Mouse (Mus musculus): ENCODE data around the gene 1700069L16Rik. TPM values are rescaled to one million over a fixed set of nuclear protein-coding genes. Genes with fewer than 3 reads are reported as not detected.
A peak's percentile ranks its signal among the peaks of the same experiment; 100 is the strongest.

Gene 1700069L16Rik
- polyA plus RNA-seq, 1 experiment = 11.1 TPM

DNA sequence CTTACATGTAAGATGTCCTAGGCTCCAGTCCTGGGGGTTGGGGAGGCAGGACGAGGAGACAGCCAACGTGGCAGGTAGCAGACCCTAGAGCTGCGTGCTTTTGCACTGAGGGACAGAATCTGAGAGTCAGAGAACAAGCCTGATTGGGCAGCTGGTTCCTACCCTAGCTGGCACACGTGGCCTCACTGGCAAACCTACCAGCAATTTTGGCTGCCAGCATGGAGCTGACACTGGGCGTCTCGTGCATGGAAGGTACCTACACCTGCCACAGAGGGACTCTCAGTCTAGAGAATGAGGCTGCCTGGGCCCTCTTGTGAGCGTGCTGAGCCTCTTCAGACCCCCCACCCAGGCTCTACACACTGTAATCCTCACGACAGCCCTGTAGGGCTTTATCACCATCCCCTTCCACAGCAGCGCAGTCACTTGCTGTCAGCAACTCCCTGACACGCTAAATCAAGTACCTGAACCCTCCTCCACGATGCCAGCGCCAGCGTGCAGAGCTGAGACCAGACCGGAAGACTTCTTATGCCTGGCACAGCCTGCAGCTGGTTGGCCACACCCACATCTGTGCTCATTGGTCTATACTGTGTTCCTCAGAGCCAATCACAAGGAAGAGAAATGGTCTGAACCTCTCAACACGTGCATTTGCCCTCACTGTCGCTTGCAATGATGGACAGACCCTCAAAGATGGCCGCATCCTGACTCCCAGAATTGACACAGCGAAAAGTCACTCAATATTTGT is 81.3 kb downstream of the 1700069L16Rik start:
- H3K27me3 ChIP-seq (ENCODE audit: control insufficient read depth, insufficient read depth, low read length) = no peaks in the 10 kb centered on the region
- TF ChIP-seq POLR2A (IDR thresholded peaks at IDR 0.05; ENCODE audit: control insufficient read depth, low read depth, low read length) = no peak
- TF ChIP-seq CTCF (IDR thresholded peaks at IDR 0.05; ENCODE audit: control insufficient read depth, insufficient read depth, insufficient replicate concordance, low read depth, low read length) = no peak
- H3K27ac ChIP-seq (ENCODE audit: control insufficient read depth, insufficient read depth, low read depth, low read length) = no peak overlapping the region
- peak overlapping the region; percentile 70 for H3K4me3 ChIP-seq (ENCODE audit: control insufficient read depth, low read depth, low read length)
- peaks cover 7% of the 10 kb centered on the region for H3K4me1 ChIP-seq (ENCODE audit: control insufficient read depth, insufficient read depth, low read length)
- no peaks in the 10 kb centered on the region for H3K36me3 ChIP-seq (ENCODE audit: control insufficient read depth, insufficient read depth, low read length)

Other genes starting within 250 kb of the 1700069L16Rik start
- 10.3 and 13.6 TPM in 2 replicates for gene Wscd2, start 234.4 kb downstream of the 1700069L16Rik start, polyA plus RNA-seq (2012; rRNA removed)
- 82.3 and 86.6 TPM in 2 replicates for gene Cmklr1, start 74.3 kb downstream of the 1700069L16Rik start, polyA plus RNA-seq (2012; rRNA removed)
- gene Ficd, start 11.0 kb upstream of the 1700069L16Rik start, polyA plus RNA-seq (2012; rRNA removed) = 5.2 and 5.3 TPM in 2 replicates
- 11.5 and 13.8 TPM in 2 replicates for gene Sart3, start 47.7 kb upstream of the 1700069L16Rik start, polyA plus RNA-seq (2012; rRNA removed)
- 136 and 138 TPM in 2 replicates for gene Iscu, start 48.0 kb upstream of the 1700069L16Rik start, polyA plus RNA-seq (2012; rRNA removed)
- 0.38 and 0.59 TPM in 2 replicates for gene Tmem119, start 75.7 kb upstream of the 1700069L16Rik start, polyA plus RNA-seq (2012; rRNA removed)
- 11.7 and 12.9 TPM in 2 replicates for gene Selplg, start 107.9 kb upstream of the 1700069L16Rik start, polyA plus RNA-seq (2012; rRNA removed)
- 12.9 and 13.2 TPM in 2 replicates for gene Coro1c, start 184.0 kb upstream of the 1700069L16Rik start, polyA plus RNA-seq (2012; rRNA removed)